Mouse (Mus musculus): ENCODE data around the gene Midn. TPM values are rescaled to one million over a fixed set of nuclear protein-coding genes. Genes with fewer than 3 reads are reported as not detected.

Midn gene
- total RNA-seq, 1 experiment from 2014 or later, result 140 TPM

- DNase-seq, result no peak
These were observed 18.2 kb upstream of the Midn start for GRCm38 (mm10) chr10:80129846-80130245.

- no peak for DNase-seq
These were observed 17.6 kb upstream of the Midn start for GRCm38 (mm10) chr10:80130403-80131031.

DNA sequence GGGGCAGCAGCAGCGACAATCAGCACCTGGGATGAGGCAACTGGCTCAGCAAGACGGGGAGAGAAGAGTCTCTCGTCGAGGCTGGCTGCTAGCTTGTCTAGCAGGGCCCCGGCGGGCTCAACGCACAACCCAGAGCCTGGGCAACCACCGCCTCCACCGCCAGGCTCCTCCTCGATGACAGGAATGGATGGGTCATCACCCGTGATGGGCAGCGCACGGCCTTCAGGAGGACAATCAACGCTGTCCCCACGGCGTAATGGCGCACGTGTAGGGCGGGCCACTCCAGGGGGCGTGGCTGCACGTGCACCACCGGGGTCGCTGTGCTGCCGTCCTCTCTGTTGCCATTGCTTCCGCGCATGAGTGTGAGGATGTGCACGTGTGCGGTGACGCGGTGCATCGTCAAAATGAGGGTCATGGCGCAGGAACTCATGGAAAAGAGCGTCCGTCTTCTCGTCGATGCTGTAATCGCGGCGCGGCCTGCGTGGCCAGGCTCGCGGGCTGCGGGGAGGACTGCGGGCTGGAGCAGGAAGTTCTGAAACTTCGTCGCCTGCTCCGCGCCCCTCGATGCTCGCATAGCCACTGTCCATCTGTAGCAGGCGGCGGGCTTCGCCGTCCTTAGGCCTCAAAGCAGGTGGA lies 16.6 kb upstream of the Midn start:
- DNase-seq, result peak; percentile 87

- DNase-seq, result no peak
These were observed 16.1 kb upstream of the Midn start for GRCm38 (mm10) chr10:80131952-80132350.

DNA sequence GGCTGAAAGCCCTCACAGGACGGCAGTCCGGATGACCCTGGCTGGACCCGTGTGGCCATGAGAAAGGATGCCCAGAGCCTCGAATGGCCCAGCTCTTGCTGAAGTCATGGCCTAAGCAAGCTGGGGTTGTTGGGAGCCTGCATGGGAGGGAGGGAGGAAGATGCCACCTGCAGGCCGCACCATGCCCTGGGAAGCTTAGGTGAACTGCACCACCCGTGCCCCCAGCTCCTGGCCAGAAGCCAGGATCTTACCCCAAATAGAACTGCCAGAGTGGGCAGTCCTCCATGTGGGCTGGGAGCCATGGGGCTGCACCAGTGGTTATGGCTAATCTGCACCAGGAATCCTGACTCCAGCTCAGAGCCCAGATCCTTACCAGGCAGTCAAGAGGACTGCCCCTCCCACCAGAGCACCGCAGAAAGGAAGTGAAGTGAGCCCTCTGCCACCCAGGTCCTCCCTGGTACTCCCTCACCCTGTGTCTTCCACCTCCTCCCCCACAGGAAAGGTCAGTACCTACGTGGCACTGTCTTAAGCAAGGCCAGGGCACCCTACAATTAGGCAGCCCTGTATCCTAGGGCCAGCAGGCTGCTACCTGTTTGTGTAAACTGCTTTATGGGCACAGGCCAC lies 14.7 kb upstream of the Midn start:
- peak; percentile 55 for DNase-seq

DNA sequence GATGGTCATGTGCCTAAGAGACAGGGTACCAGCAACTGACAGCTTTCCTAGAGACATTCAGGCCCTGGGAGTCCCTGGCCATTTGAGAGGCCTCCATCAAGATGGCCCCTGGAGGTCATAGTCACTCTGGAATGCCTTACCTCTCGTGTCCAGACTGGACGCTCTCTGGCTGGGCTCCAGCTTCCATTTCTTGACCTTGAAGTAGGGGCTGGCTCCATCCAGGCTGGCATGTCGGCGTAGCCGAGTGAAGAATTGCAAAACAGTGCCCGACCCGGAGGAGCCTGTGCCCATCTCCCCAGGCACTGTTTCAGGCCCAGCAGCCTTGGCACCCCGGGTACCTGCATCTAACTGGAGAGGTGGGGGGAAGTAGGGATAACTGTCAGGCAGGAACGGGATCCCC lies 13.7 kb upstream of the Midn start:
- DNase-seq, result peak; percentile 72

- DNase-seq, result no peak
These were observed 12.9 kb upstream of the Midn start for GRCm38 (mm10) chr10:80135161-80135560.

DNA sequence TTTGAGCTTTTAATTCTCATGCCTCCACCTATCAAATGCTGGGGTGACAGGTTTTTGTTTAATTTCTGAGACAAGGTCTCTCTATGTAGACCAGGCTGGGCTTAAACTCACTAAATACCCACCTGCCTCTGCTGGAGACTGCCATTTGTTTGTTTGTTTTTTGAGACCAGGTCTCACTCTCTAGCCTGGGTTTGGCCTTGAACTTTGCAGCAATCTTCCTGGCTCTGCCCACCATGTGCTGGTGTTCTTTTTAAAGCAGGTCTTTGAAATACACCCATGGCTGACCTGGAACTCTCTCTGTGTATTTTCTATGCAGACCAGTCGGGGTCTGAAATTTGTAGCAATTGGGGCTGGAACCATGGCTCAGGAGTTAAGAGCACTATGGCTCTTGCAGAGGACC lies 12.4 kb upstream of the Midn start:
- no peak for DNase-seq

DNA sequence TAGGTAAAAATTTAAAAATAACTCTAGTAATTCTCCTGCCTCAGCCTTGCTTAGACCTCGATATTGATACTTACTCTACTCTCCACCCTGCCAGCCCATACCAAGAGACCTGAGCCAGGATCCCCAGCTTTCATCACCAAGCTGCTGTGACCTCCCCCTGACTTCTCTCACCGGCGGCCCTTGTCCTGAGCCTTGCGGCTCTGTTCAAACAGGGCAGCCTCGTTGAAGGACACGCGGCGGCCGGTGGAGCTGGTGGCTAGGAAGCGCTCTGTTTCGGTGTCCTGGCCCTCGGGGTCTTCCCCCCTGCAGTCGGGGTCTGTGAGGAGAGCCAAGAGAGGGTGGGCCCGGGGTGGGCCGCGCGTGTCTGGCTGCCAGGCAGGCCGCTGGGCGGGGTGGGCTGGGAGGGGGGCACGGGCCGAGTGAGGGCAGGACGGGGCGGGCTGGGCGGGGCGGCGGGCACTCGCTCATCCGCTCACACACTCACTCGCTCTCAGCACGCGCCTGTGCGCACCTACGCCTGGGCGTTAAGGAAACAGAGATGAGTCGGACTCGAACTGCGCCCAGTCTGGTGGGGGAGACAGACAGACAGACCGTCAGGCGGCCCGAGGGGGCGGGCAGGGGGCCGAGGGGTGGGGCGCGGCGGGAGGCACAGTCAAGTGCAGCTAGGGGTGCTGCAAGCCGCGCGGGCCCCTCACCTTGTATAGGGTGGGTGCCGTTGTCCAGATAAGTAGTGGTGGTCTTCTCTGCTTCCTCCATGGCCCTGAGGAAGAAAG lies 11.7 kb upstream of the Midn start:
- peak; percentile 48 for DNase-seq

GRCm38 (mm10) chr10:80136952-80137625 lies 11.0 kb upstream of the Midn start:
- peak; percentile 71 for DNase-seq

DNA sequence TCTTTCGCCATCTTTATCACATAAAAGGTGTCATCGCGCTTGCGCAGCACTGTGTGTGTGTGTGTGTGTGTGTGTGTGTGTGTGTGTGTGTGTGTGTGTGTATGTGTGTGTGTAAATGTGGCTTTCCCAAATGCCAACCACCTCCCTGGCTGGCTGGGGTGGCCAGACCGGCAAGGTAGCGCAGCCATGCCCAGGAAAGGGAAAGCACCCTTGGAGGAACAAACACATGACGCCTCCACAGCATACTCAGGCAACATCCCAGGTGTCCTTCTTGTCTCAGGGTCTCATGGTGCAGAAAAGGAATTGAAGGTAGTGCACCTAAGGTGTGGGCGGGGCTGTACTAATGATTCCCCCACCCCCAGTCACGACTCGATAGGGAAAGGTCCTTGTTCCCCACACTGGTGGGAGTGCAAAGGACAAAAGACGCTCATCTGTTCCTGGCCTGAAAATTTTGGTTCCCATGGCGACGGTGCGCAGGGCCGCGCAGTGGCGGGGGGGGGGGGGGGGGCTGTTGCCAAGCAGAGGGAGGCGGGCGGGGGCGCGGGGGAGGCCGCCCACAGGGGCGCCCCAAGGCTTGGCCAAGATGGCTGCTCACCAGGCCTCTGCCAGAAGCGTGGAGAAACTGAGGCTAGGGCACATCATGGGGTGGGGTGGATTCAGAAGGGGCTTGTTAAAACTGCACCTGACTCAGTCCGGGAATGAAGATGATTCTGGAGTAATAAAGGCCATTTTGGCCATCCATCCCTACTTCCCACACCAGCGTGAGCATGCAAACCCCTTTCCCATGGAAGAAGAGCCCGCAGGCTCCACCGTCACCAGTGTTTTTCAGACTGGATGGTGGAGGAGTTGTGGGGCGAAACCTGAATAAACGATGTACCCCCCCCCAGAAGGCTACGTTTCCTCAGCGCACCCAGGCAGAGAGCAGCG lies 10.2 kb upstream of the Midn start:
- peak; percentile 56 for DNase-seq

GRCm38 (mm10) chr10:80138553-80139438 lies 9.3 kb upstream of the Midn start, which contains the start of gene Atp5d:
TSS of gene Atp5d (plus strand) at chr10:80138632.
- peak; percentile 82 for DNase-seq

GRCm38 (mm10) chr10:80139439-80139775 lies 8.7 kb upstream of the Midn start:
- no peak for DNase-seq

- DNase-seq, result no peak
These were observed 8.0 kb upstream of the Midn start for GRCm38 (mm10) chr10:80139975-80140665.

- DNase-seq, result no peak
These were observed 7.4 kb upstream of the Midn start, which contains the start of gene Cbarp for GRCm38 (mm10) chr10:80140666-80141035. TSS of gene Cbarp (minus strand) at chr10:80140835.

GRCm38 (mm10) chr10:80141243-80141642 lies 6.8 kb upstream of the Midn start:
- DNase-seq, result peak; percentile 98

GRCm38 (mm10) chr10:80141786-80142529 lies 6.1 kb upstream of the Midn start:
- peak; percentile 97 for DNase-seq

DNA sequence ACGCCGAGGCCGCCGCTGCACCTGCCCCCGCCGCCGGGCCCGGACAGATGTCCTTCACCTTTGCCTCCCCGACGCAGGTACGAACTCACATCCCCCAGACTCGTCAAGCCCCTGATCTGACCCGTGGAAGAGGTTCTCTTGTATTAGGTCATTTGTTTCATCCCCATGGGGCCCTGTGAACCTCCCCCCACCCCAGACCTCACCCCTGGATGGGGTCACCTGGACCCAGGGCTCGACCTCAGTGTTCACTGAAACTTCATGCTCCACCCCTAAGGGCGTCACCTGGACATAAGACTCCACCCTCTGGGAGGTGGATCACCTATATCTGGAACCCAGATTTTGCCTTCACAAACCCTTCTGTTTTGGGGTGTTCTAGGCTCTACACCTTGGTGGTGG lies 5.5 kb upstream of the Midn start:
- peak; percentile 62 for DNase-seq

- DNase-seq, result no peak
These were observed 4.4 kb upstream of the Midn start for GRCm38 (mm10) chr10:80143664-80144063.

All from adrenal gland, postnatal 14 days (tissue).